Mouse (Mus musculus): Measurements from ENCODE around the gene Rbm20. TPM values are rescaled to one million over a fixed set of nuclear protein-coding genes. Genes with fewer than 3 reads are reported as not detected.

The Rbm20 gene
- total RNA-seq, 2 experiments from 2014 or later: not detected

DNA sequence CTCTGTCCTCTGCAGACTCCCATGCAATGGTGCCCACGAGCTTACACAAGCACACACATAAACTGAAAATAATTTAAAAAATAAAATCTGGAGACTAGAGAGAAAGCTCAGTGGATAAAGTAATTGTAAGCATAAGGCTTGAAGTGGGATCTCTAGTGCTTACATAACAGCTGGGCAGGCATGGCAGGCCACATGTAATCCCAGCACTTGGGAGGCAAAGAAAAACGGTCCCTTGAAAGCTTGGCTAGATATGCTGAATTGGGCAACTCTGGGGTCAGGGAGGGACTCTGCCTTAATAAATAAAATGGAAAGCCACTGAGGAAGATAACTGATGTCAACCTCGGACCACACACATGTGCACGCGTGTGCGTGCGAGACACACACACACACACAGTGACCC, 104.7 kb downstream of the Rbm20 start:
- ATAC-seq (replicated peaks; ENCODE audit: low FRiP score, poor library complexity, severe bottlenecking): no peak

GRCm38 (mm10) chr19:53785352-53785751, 108.2 kb downstream of the Rbm20 start:
- ATAC-seq (replicated peaks; ENCODE audit: low FRiP score, poor library complexity, severe bottlenecking): no peak

- no peak for ATAC-seq (replicated peaks; ENCODE audit: low FRiP score, poor library complexity, severe bottlenecking)
Observed at GRCm38 (mm10) chr19:53786239-53786638, 109.1 kb downstream of the Rbm20 start.

DNA sequence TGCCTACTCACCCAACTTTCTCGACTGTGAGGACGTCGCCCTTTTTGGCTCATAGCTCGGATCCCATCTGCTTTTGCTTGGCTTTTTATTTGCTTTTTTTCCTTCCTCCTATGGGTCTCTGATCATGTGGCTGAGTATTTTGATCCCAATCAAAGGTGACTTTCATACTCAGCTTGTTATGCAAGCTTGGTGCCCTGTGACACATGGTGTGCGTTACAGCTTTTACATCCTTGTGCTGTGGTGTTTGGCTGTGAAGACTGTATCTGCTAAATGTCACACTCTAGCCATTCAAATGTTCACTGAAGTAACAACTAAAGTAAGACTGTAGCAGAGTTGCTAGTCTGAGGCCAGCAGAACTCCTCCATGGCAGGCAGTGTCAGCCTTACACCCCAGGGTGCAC, 109.7 kb downstream of the Rbm20 start:
- no peak for ATAC-seq (replicated peaks; ENCODE audit: low FRiP score, poor library complexity, severe bottlenecking)

GRCm38 (mm10) chr19:53788621-53789331, 111.7 kb downstream of the Rbm20 start:
- no peak for ATAC-seq (replicated peaks; ENCODE audit: low FRiP score, poor library complexity, severe bottlenecking)

GRCm38 (mm10) chr19:53789571-53789970, 112.5 kb downstream of the Rbm20 start:
- ATAC-seq (replicated peaks; ENCODE audit: low FRiP score, poor library complexity, severe bottlenecking): no peak

GRCm38 (mm10) chr19:53791751-53792720, 114.9 kb downstream of the Rbm20 start:
- no peak for ATAC-seq (replicated peaks; ENCODE audit: low FRiP score, poor library complexity, severe bottlenecking)

GRCm38 (mm10) chr19:53792976-53793897, 116.1 kb downstream of the Rbm20 start:
- no peak for ATAC-seq (replicated peaks; ENCODE audit: low FRiP score, poor library complexity, severe bottlenecking)

GRCm38 (mm10) chr19:53793994-53794890, 117.1 kb downstream of the Rbm20 start:
- ATAC-seq (replicated peaks; ENCODE audit: low FRiP score, poor library complexity, severe bottlenecking): no peak

DNA sequence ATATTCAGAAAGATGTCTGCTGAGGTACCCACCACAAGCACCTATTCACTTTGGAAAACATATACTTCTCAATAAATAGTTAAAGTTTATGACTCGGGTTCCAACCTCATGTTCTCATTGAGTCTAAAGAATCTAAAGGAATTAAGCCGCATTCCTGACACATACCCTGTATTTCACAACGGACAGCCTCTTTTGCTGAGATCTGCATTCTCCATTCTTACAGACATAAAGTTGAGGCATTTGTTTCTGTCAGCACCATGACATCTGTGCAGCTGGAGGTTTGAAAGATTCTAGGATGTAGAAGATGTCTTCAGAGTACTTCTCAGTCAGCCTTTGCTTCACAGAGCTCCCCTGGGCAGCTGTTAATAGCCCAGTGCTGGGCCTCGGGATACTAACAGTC, 117.9 kb downstream of the Rbm20 start:
- ATAC-seq (replicated peaks; ENCODE audit: low FRiP score, poor library complexity, severe bottlenecking): no peak

- ATAC-seq (replicated peaks; ENCODE audit: low FRiP score, poor library complexity, severe bottlenecking): no peak
Observed at GRCm38 (mm10) chr19:53796020-53796419, 118.9 kb downstream of the Rbm20 start.

- no peak for ATAC-seq (replicated peaks; ENCODE audit: low FRiP score, poor library complexity, severe bottlenecking)
Observed at GRCm38 (mm10) chr19:53797770-53798169, 120.7 kb downstream of the Rbm20 start.

- peak; percentile 70 for ATAC-seq (replicated peaks; ENCODE audit: low FRiP score, poor library complexity, severe bottlenecking)
Observed at GRCm38 (mm10) chr19:53799885-53800284, 122.8 kb downstream of the Rbm20 start.

GRCm38 (mm10) chr19:53800365-53800999, 123.4 kb downstream of the Rbm20 start:
- ATAC-seq (replicated peaks; ENCODE audit: low FRiP score, poor library complexity, severe bottlenecking): peak; percentile 61

DNA sequence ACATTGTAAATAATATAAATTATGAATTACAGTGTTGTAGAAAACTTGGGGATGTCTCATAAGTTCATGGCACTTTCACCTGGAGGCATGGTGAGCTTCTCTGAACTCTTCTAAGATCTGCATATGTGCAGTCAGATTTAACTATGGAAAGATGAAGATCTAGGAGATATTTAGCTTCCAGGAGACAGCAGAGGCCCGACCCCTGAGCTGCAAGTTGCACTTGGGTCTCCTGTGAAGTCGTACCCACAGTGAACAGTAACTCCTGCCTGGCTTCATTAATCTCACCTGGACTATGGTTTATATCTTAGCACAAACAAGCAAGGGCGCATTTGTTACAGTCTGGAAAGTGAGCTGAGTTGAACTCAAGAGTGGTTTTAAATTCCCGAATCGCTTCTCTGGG, 124.3 kb downstream of the Rbm20 start:
- ATAC-seq (replicated peaks; ENCODE audit: low FRiP score, poor library complexity, severe bottlenecking): no peak

DNA sequence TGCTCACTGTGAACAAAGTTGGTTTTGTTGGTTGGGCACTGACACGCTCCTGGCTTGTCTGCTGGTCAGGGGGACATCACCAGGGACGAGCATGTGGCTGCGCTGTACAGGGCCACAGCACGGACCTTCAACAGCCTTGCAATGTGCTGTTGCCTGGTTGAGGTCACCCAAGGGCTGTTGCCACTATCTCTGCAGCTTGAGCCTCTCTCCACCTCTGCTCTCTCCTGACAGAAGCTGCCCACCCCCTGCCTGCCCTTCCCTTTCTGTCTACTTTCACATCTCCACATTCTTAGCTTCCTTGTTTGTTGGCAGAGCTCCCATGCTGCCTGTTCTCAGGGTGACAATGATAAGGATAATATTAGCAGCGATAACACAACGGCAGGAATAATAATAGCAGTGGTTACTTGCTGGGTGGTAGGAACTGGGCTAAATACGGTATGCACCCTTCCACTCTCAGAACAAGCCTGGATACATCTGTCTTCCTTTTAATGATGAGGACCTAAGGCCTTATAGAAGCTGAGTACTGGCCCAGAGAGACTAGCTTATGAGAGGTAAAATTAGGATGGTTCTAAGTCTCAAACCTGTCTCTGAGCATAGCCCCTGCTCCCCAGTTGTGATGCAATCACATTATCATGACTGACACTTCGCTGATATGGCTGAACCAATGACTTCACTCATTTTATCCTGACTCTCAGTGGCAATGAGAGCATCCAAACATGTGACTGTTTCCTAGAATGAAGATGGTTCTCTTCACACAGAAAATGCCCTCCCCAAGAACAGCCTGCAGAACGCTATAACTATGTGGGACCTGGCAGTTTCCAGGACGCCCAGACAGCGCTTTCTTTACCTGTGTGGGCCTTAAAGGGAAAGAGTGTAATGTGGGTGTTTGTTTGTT, 124.9 kb downstream of the Rbm20 start:
- no peak for ATAC-seq (replicated peaks; ENCODE audit: low FRiP score, poor library complexity, severe bottlenecking)

DNA sequence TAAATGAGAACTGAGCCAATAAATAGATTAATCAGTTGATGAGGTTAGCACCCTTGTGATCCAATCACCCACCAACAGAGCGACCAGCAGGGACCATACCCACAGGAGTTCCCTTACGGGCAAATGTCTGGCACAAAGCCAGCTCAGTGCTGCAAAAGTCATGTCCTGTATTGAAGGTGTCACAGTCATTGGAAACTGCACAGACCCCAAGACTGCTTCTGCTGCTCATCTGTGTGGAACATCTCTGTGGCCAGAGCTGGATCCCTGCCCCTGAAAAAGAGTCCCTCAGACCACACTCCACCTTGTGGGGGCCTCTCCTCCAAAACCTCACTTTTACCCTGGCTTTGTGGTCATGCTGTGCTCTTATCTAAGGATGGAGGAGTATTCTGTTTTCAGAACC, 126.8 kb downstream of the Rbm20 start:
- no peak for ATAC-seq (replicated peaks; ENCODE audit: low FRiP score, poor library complexity, severe bottlenecking)
